Mouse (Mus musculus): ENCODE measurements around the gene Uchl4. TPM values are rescaled to one million over a fixed set of nuclear protein-coding genes. Genes with fewer than 3 reads are reported as not detected.
"Not testable (repeated sequence)": the region's sequence is repeated elsewhere in the genome, so short reads cannot be mapped to it uniquely, and the experiment has no call there.

Uchl4 gene
- polyA plus RNA-seq (2014; fragmentation: Nextera tagmentation; extraction: Ambion mirVana) = 2.5 and 5.4 TPM in 2 replicates

DNA sequence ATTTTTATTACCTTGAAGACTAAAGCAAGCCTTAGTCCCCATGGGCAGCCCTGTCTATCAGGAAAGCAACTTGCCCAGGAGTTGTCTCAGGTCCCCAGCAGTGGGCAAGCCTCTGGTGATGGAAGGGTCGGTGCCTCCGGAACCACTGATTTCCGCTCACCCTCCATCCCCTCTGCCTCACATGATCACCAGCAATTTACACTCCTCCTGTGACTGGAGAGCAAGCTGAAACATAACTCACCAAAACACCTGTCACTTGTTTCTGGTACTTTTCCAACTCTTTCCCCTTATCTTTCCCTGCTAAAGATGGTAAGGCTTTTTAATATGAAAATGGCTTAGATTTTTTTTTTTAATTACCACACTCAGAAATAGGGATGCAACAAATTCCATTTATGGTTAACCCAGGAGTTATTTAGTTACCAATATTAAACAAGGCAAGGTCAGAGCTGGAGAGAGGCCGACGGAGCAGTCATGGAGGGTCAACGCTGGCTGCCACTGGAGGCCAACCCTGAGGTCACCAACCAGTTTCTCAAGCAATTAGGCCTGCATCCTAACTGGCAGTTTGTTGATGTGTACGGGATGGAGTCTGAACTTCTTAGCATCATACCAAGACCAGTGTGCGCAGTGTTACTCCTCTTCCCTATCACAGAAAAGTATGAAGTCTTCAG lies at the start of gene Uchl4:
Gene Uchl4 (plus strand): TSS at position 434 of the 668 bp plus-strand sequence.
- no peak within 1 kb of the TSS for H3K4me3 ChIP-seq (ENCODE audit: low read depth, low read length)
- no peak within 1 kb of the TSS for H3K9ac ChIP-seq (ENCODE audit: low read depth, low read length)
- no peak within 1 kb of the TSS for H3K27ac ChIP-seq (ENCODE audit: low read depth, low read length)
- no peaks in the 10 kb centered on the region for H3K36me3 ChIP-seq (ENCODE audit: control insufficient read depth, insufficient read depth, low read length)
- H3K4me1 ChIP-seq (replicated peaks; ENCODE audit: control insufficient read depth, insufficient read depth, low read length) = peaks cover 3% of the 10 kb centered on the region
- whole genome bisulfite sequencing = 85% methylated on average over 8 of the region's 8 CpGs
- H3K4me2 ChIP-seq = no peak within 1 kb of the TSS
- H3K9me3 ChIP-seq (ENCODE audit: control insufficient read depth, low read length) = no peaks in the 10 kb centered on the region
- DNase-seq (ENCODE audit: low spot score) = no peak
- no peaks in the 10 kb centered on the region for H3K27me3 ChIP-seq (replicated peaks; ENCODE audit: control insufficient read depth, insufficient read depth, low read length)
- ATAC-seq (replicated peaks; ENCODE audit: low FRiP score) = no peak

DNA sequence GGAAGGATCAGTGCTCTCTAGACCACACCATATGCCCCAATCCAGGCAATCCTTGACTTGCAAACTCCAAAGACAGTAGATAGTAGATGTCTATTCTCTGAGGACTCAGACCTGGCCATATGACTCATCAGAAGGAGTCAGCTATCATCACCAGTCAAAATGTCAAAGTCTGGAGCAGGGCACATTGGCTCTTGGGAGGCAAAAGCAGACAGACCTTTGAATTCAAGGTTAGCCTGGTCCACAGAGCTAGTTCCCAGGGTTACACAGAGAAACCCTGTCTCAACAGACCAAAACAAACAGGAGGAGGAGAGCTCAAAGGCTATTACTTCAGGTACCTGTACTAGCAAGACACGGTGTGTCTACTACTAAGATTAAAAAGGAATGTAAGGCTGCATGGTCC lies 41.1 kb upstream of the Uchl4 start:
- peaks cover 17% of the 10 kb centered on the region for H3K36me3 ChIP-seq (ENCODE audit: control insufficient read depth, insufficient read depth, low read length)
- no peak overlapping the region for H3K27ac ChIP-seq (ENCODE audit: low read depth, low read length)
- no peak for DNase-seq (ENCODE audit: low spot score)
- H3K9me3 ChIP-seq (ENCODE audit: control insufficient read depth, low read length) = no peaks in the 10 kb centered on the region
- H3K4me2 ChIP-seq = no peak overlapping the region
- ATAC-seq (replicated peaks; ENCODE audit: low FRiP score) = no peak
- H3K27me3 ChIP-seq (replicated peaks; ENCODE audit: control insufficient read depth, insufficient read depth, low read length) = no peaks in the 10 kb centered on the region
- H3K4me3 ChIP-seq (ENCODE audit: low read depth, low read length) = no peak overlapping the region
- WGBS = 97% methylated on average over 1 of the region's 1 CpGs
- H3K4me1 ChIP-seq (replicated peaks; ENCODE audit: control insufficient read depth, insufficient read depth, low read length) = no peaks in the 10 kb centered on the region
- H3K9ac ChIP-seq (ENCODE audit: low read depth, low read length) = no peak overlapping the region

DNA sequence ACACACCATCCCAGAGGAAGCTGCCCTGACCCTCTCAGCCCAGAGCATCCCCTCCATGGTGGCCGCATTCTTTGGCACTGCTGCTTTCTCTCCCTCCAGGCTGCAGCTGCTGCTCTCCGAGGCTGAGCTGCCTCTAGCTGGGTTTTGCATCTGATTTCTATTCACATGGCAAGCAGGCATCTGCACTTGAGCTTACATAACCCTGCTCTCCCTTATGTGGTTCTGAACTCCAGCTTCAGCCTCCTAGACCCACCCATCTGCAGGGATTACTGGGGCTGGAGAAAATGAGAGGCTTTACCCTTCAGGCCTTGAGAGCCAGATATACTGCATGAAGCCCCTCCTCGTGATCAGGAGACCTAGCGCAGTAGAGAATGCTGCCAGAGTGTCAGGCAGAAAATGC lies 39.4 kb upstream of the Uchl4 start:
- Histone ChIP-seq H3K4me2 (no peak overlapping the region), H3K36me3 (ENCODE audit: control insufficient read depth, insufficient read depth, low read length) (peaks cover 15% of the 10 kb centered on the region), H3K4me3 (ENCODE audit: low read depth, low read length) (no peak overlapping the region), H3K9ac (ENCODE audit: low read depth, low read length) (no peak overlapping the region), H3K27ac (ENCODE audit: low read depth, low read length) (no peak overlapping the region), H3K27me3 (replicated peaks; ENCODE audit: control insufficient read depth, insufficient read depth, low read length) (no peaks in the 10 kb centered on the region), H3K4me1 (replicated peaks; ENCODE audit: control insufficient read depth, insufficient read depth, low read length) (no peaks in the 10 kb centered on the region), H3K9me3 (ENCODE audit: control insufficient read depth, low read length) (no peaks in the 10 kb centered on the region)
- ATAC-seq (replicated peaks; ENCODE audit: low FRiP score) = no peak
- 77% methylated on average over 4 of the region's 4 CpGs for WGBS
- DNase-seq (ENCODE audit: low spot score) = no peak

DNA sequence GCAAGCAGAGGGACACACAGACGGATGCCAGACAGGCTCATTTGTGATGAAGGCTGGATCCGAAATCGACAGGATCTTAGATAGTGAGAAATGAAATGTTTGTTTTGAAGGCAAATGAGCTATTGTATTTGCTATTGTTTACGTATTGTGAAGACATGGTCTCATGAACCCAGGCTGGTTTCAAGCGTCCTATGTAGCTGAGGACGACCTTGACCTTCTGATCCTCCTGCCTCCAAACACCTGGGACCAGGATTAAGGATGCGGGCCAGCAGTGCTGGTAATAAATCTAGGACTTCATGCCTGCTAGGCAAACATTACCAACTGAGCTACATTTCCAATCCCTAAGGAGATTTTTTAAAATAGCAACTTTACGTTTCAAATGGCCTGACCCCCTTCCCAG lies 37.5 kb upstream of the Uchl4 start:
- Histone ChIP-seq H3K4me2 (no peak overlapping the region), H3K27ac (ENCODE audit: low read depth, low read length) (no peak overlapping the region), H3K9me3 (ENCODE audit: control insufficient read depth, low read length) (no peaks in the 10 kb centered on the region), H3K4me1 (replicated peaks; ENCODE audit: control insufficient read depth, insufficient read depth, low read length) (no peaks in the 10 kb centered on the region), H3K4me3 (ENCODE audit: low read depth, low read length) (no peak overlapping the region), H3K9ac (ENCODE audit: low read depth, low read length) (no peak overlapping the region), H3K36me3 (ENCODE audit: control insufficient read depth, insufficient read depth, low read length) (peaks cover 8% of the 10 kb centered on the region; the same call in 1 of the 2 replicates), H3K27me3 (replicated peaks; ENCODE audit: control insufficient read depth, insufficient read depth, low read length) (no peaks in the 10 kb centered on the region)
- ATAC-seq (replicated peaks; ENCODE audit: low FRiP score) (no peak), DNase-seq (ENCODE audit: low spot score) (no peak)
- 87% methylated on average over 8 of the region's 8 CpGs for WGBS

DNA sequence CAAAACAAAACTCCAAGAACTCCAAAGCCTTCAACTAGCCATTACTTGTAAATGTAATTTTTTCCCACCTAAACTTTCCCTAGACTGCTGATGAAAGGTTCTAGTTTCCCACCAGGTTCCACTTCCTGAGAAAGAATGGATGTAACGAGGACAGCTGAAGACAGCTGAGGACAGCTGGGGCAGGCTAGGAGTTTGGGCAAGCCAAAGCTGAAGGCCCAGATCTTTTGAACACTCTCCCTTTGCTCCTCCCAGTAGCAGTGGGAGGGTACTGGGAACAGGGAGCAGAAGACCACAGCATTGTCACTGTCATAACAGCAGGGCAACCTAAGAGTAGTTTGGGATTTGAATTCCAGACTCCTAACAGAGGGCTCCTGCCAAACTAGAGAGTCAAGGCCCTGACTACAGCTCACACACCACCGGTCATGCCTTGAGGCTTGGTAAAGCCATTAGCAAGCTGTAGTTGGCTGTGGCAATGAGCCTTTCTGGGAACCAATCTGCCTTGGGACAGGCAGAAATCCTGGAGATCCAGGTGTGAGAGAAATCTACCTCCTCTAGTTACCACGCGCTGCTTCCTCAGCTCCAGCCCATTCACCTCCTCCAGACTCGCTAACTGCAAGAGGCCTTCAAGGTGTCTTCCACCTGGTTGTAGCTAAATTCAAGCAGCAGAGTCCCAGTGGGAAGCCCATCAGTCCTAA lies 36.8 kb upstream of the Uchl4 start:
- H3K4me1 ChIP-seq (replicated peaks; ENCODE audit: control insufficient read depth, insufficient read depth, low read length) = no peaks in the 10 kb centered on the region
- no peaks in the 10 kb centered on the region for H3K9me3 ChIP-seq (ENCODE audit: control insufficient read depth, low read length)
- H3K27me3 ChIP-seq (replicated peaks; ENCODE audit: control insufficient read depth, insufficient read depth, low read length) = no peaks in the 10 kb centered on the region
- ATAC-seq (replicated peaks; ENCODE audit: low FRiP score) (no peak), DNase-seq (ENCODE audit: low spot score) (no peak)
- no peak overlapping the region for H3K4me2 ChIP-seq
- H3K4me3 ChIP-seq (ENCODE audit: low read depth, low read length) = no peak overlapping the region
- no peak overlapping the region for H3K9ac ChIP-seq (ENCODE audit: low read depth, low read length)
- no peak overlapping the region for H3K27ac ChIP-seq (ENCODE audit: low read depth, low read length)
- 95% methylated on average over 5 of the region's 5 CpGs for WGBS
- peaks cover 7% of the 10 kb centered on the region; the same call in 1 of the 2 replicates for H3K36me3 ChIP-seq (ENCODE audit: control insufficient read depth, insufficient read depth, low read length)

DNA sequence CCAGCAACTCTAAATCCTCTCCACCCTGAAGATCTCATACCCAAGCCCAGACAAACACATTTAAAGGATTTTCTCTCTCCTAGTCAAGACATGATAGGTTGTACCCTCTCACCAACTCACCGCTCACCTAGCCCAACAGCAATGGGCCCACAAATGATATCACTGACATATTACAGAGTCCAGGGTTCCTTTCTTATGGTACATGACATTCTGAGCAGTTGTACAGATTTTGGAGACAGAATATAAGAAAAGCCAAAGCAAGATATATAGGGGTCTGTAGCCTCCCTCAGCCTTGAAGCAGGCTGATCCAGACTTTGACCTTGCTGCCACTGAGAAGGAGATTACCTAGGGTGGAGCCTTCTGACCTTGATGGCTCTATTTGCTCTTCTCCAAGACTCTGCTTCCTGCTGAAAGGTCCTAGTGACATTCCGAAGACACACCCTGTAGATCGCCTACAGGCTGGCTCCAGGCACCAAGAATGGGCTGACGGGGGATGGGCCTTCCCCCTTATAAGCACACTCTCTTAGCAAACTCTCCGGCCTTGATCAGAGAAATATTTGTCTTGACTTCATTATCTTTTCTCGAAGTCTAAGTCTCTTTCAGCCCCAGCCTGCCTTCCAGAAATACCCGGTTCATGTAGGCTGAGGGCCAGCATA lies 36.1 kb upstream of the Uchl4 start:
- WGBS = 90% methylated on average over 7 of the region's 7 CpGs
- not testable (repeated sequence) for H3K4me2 ChIP-seq; ATAC-seq (replicated peaks; ENCODE audit: low FRiP score); H3K9me3 ChIP-seq (ENCODE audit: control insufficient read depth, low read length); H3K4me3 ChIP-seq (ENCODE audit: low read depth, low read length); H3K36me3 ChIP-seq (ENCODE audit: control insufficient read depth, insufficient read depth, low read length); H3K9ac ChIP-seq (ENCODE audit: low read depth, low read length); H3K4me1 ChIP-seq (replicated peaks; ENCODE audit: control insufficient read depth, insufficient read depth, low read length); DNase-seq (ENCODE audit: low spot score); H3K27ac ChIP-seq (ENCODE audit: low read depth, low read length); H3K27me3 ChIP-seq (replicated peaks; ENCODE audit: control insufficient read depth, insufficient read depth, low read length)

DNA sequence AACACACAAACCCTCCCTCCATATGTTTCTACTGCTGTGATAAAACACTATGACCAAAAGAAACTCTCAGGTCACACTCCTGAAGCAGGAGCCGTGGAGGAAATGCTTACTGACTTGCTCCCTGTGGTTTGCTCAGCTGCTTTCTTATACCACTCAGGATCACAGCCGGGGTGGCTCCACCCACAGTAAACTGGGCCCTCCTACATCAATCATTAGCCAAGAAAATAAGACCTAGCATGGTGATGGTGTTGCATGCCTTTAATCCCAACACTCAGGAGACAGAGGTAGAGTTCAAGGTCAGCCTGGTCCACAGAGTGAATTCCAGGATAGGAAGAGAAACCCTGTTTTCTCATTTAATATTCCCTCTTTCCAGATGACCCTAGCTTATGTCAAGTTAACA lies 35.1 kb upstream of the Uchl4 start:
- DNase-seq (ENCODE audit: low spot score) (no peak), ATAC-seq (replicated peaks; ENCODE audit: low FRiP score) (no peak)
- H3K36me3 ChIP-seq (ENCODE audit: control insufficient read depth, insufficient read depth, low read length) = peaks cover 7% of the 10 kb centered on the region; the same call in 1 of the 2 replicates
- H3K9ac ChIP-seq (ENCODE audit: low read depth, low read length) = no peak overlapping the region
- 65% methylated on average over 2 of the region's 2 CpGs for WGBS
- no peaks in the 10 kb centered on the region for H3K4me1 ChIP-seq (replicated peaks; ENCODE audit: control insufficient read depth, insufficient read depth, low read length)
- H3K4me2 ChIP-seq = no peak overlapping the region
- no peak overlapping the region for H3K4me3 ChIP-seq (ENCODE audit: low read depth, low read length)
- H3K27ac ChIP-seq (ENCODE audit: low read depth, low read length) = no peak overlapping the region
- H3K27me3 ChIP-seq (replicated peaks; ENCODE audit: control insufficient read depth, insufficient read depth, low read length) = no peaks in the 10 kb centered on the region
- no peaks in the 10 kb centered on the region for H3K9me3 ChIP-seq (ENCODE audit: control insufficient read depth, low read length)

DNA sequence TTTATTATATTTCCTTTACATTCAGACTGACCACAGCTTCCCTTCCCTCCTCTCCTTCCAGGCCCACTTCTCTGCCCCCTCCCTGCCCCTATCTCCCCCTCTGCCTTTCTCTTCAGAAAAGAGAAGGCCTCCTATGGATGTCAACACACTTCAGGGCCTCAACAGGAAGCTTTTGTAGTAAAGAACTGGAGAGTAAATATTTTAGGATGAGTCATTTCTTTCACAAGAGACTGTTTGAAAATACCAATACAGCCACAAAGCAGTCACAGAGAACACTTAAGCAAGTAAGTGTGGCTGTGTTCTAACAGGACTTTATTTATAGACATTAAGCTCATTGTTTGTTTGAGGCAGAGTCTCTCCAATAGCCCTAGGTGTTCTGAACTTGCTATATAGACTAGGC lies 32.7 kb upstream of the Uchl4 start:
- Histone ChIP-seq H3K27ac (ENCODE audit: low read depth, low read length) (no peak overlapping the region), H3K36me3 (ENCODE audit: control insufficient read depth, insufficient read depth, low read length) (peaks cover 12% of the 10 kb centered on the region), H3K9me3 (ENCODE audit: control insufficient read depth, low read length) (no peaks in the 10 kb centered on the region), H3K4me1 (replicated peaks; ENCODE audit: control insufficient read depth, insufficient read depth, low read length) (no peaks in the 10 kb centered on the region), H3K4me3 (ENCODE audit: low read depth, low read length) (no peak overlapping the region), H3K27me3 (replicated peaks; ENCODE audit: control insufficient read depth, insufficient read depth, low read length) (no peaks in the 10 kb centered on the region), H3K4me2 (no peak overlapping the region), H3K9ac (ENCODE audit: low read depth, low read length) (no peak overlapping the region)
- ATAC-seq (replicated peaks; ENCODE audit: low FRiP score) (no peak), DNase-seq (ENCODE audit: low spot score) (no peak)
